In genomic region chr5:111317526-111317925, GRCm38 (mm10) we compare ENCODE assay signal across 13 mouse cellular contexts.
"Had no signal": no experiment of that assay in that cellular context is flagged by ENCODE, and none has a peak within 500 bp of the region (broad histone marks: within the 10 kb centered on the region; RNA-seq: fewer than 3 reads in every experiment).

No protein-coding gene starts in this region.

- H3K9me3 ChIP-seq: midbrain, embryonic 12.5 days; neural tube, embryonic 12.5 days had no signal

- H3K4me3 ChIP-seq: midbrain, embryonic 10.5 days; midbrain, embryonic 12.5 days; neural tube, embryonic 12.5 days had no signal

- ATAC-seq: midbrain, embryonic 16.5 days had no signal

- H3K9ac ChIP-seq: lung, embryonic 14.5 days; midbrain, embryonic 12.5 days; neural tube, embryonic 12.5 days had no signal

- H3K36me3 ChIP-seq: midbrain, embryonic 10.5 days; midbrain, embryonic 12.5 days; neural tube, embryonic 12.5 days had no signal

- DNase-seq: lung, adult 18-20 months; lung, embryonic 14.5 days; lung, postnatal 10 days; lung, postnatal 4 days; midbrain, embryonic 14.5 days; right cerebral cortex, postnatal 14 days; thymus, adult 18-20 months; thymus, postnatal 14 days; thymus, postnatal 36 days had no signal

- H3K4me2 ChIP-seq: lung, embryonic 14.5 days; midbrain, embryonic 12.5 days; neural tube, embryonic 12.5 days had no signal

- H3K27me3 ChIP-seq: midbrain, embryonic 12.5 days; neural tube, embryonic 12.5 days had no signal

- H3K27ac ChIP-seq: midbrain, embryonic 10.5 days; midbrain, embryonic 12.5 days; neural tube, embryonic 12.5 days had no signal

- H3K4me1 ChIP-seq: midbrain, embryonic 10.5 days; midbrain, embryonic 12.5 days; neural tube, embryonic 12.5 days had no signal
